Mouse (Mus musculus) urinary bladder, postnatal 4 days (tissue): ENCODE measurements around the gene Efhd2.

Experiments
- DNase-seq, 2 experiments: peaks; one replicate each; pipeline ENCODE4 v3.0.0; 2021 to 2022; ENCODE audit warnings: low spot score in 2 of 2

The Efhd2 gene

GRCm38 (mm10) chr4:141874601-141875460 lies at the start of gene Efhd2:
TSS of gene Efhd2 (minus strand) at chr4:141874920.
- DNase-seq, result peak; percentile 73 to 82

- no peak for DNase-seq
These were observed 49.2 kb upstream of the Efhd2 start for GRCm38 (mm10) chr4:141923961-141924360.

GRCm38 (mm10) chr4:141920391-141920790 lies 45.7 kb upstream of the Efhd2 start:
- DNase-seq, result no peak

- DNase-seq, result no peak
These were observed 43.2 kb upstream of the Efhd2 start for GRCm38 (mm10) chr4:141917735-141918419.

- DNase-seq, result peak in 1 of 2 experiments; percentile 34
These were observed 39.3 kb upstream of the Efhd2 start for GRCm38 (mm10) chr4:141914040-141914439.

- DNase-seq, result no peak
These were observed 38.7 kb upstream of the Efhd2 start for GRCm38 (mm10) chr4:141913201-141913993.

- no peak for DNase-seq
These were observed 30.0 kb upstream of the Efhd2 start for GRCm38 (mm10) chr4:141904710-141905109.

GRCm38 (mm10) chr4:141902479-141902858 lies 27.7 kb upstream of the Efhd2 start:
- no peak for DNase-seq

GRCm38 (mm10) chr4:141901711-141902478 lies 27.2 kb upstream of the Efhd2 start:
- DNase-seq, result no peak

GRCm38 (mm10) chr4:141900421-141900820 lies 25.7 kb upstream of the Efhd2 start:
- DNase-seq, result no peak

GRCm38 (mm10) chr4:141899936-141900335 lies 25.2 kb upstream of the Efhd2 start:
- peak in 1 of 2 experiments; percentile 33 for DNase-seq

- DNase-seq, result no peak
These were observed 24.2 kb upstream of the Efhd2 start for GRCm38 (mm10) chr4:141898905-141899304.

GRCm38 (mm10) chr4:141897838-141898237 lies 23.1 kb upstream of the Efhd2 start:
- no peak for DNase-seq

GRCm38 (mm10) chr4:141897225-141897624 lies 22.5 kb upstream of the Efhd2 start:
- DNase-seq, result no peak

GRCm38 (mm10) chr4:141895772-141896171 lies 21.1 kb upstream of the Efhd2 start:
- no peak for DNase-seq

GRCm38 (mm10) chr4:141893157-141893784 lies 18.6 kb upstream of the Efhd2 start:
- no peak for DNase-seq

GRCm38 (mm10) chr4:141886385-141886968 lies 11.8 kb upstream of the Efhd2 start:
- no peak for DNase-seq

GRCm38 (mm10) chr4:141885451-141885850 lies 10.7 kb upstream of the Efhd2 start:
- DNase-seq, result no peak

GRCm38 (mm10) chr4:141882858-141883257 lies 8.1 kb upstream of the Efhd2 start:
- DNase-seq, result no peak

- no peak for DNase-seq
These were observed 7.2 kb upstream of the Efhd2 start for GRCm38 (mm10) chr4:141881950-141882349.
